Comparison of ENCODE assay signal across 15 mouse cellular contexts in genomic region chr11:101221306-101221986, GRCm38 (mm10). TPM values are rescaled to one million over a fixed set of nuclear protein-coding genes. Genes with fewer than 3 reads are reported as not detected.
DNase-seq lines count a peak whose midpoint lies in the region; ATAC-seq and TF ChIP-seq lines count a peak whose summit lies in the region.
"Had no signal": no experiment of that assay in that cellular context is flagged by ENCODE, and none has a peak within 500 bp of the region (broad histone marks: within the 10 kb centered on the region; RNA-seq: fewer than 3 reads in every experiment).

No protein-coding gene starts in this region.

- DNase-seq in heart, postnatal 0 days (ENCODE audit: low spot score), result peak; percentile 17
- DNase-seq in heart, embryonic 10.5 days (ENCODE audit: low spot score), result no peak
- DNase-seq in lung, postnatal 10 days, result no peak
- no peak for DNase-seq in gastrocnemius, adult 18-20 months (ENCODE audit: low spot score)
- no peak for DNase-seq in neural tube, embryonic 10.5 days (ENCODE audit: extremely low spot score, low spot score)
- DNase-seq: cerebellum, adult 11 months; heart, postnatal 10 days; right cerebral cortex, adult 18-20 months had no signal

- no peaks in the 10 kb centered on the region for H3K27me3 ChIP-seq in heart, postnatal 0 days (ENCODE audit: control insufficient read depth, insufficient read depth, low read length)
- H3K27me3 ChIP-seq in heart, embryonic 10.5 days (ENCODE audit: insufficient read depth, poor library complexity, severe bottlenecking), result no peaks in the 10 kb centered on the region
- H3K27me3 ChIP-seq in lung, embryonic 16.5 days (ENCODE audit: control insufficient read depth, insufficient read depth, low read depth, low read length), result no peaks in the 10 kb centered on the region
- no peaks in the 10 kb centered on the region for H3K27me3 ChIP-seq in stomach, embryonic 16.5 days (ENCODE audit: control insufficient read depth, insufficient read depth, low read length)
- H3K27me3 ChIP-seq: liver, embryonic 12.5 days; neural tube, embryonic 12.5 days had no signal

- 0 out of 2 replicates have a peak, but pooled peaks have one; percentile 20 for ATAC-seq in heart, postnatal 0 days (ENCODE audit: insufficient read depth, low read depth)
- ATAC-seq in lung, embryonic 16.5 days (ENCODE audit: low read depth), result no peak
- ATAC-seq in common myeloid progenitor, adult 5-6 weeks (replicated peaks; ENCODE audit: low read depth, poor library complexity, severe bottlenecking), result 0 out of 2 replicates have a peak, but pooled peaks have one; percentile 26
- ATAC-seq in stomach, embryonic 16.5 days (ENCODE audit: insufficient read depth, low FRiP score), result no peak
- ATAC-seq: forebrain, embryonic 14.5 days; liver, embryonic 12.5 days had no signal

- no peak for TF ChIP-seq EP300 in heart, postnatal 0 days (IDR thresholded peaks at IDR 0.05; ENCODE audit: low read depth)

- no peaks in the 10 kb centered on the region; the same call in 1 of the 2 replicates for H3K4me1 ChIP-seq in heart, postnatal 0 days (ENCODE audit: control insufficient read depth, insufficient read depth)
- H3K4me1 ChIP-seq in heart, embryonic 10.5 days, result peaks cover 13% of the 10 kb centered on the region
- H3K4me1 ChIP-seq in lung, embryonic 16.5 days (replicated peaks; ENCODE audit: control insufficient read depth, insufficient read depth, low read length), result peaks cover 15% of the 10 kb centered on the region
- peaks cover 11% of the 10 kb centered on the region for H3K4me1 ChIP-seq in stomach, embryonic 16.5 days (ENCODE audit: control insufficient read depth, insufficient read depth, low read length)

- 71% methylated on average over 8 of the region's 8 CpGs for WGBS in heart, postnatal 0 days
- 81% methylated on average over 8 of the region's 8 CpGs for WGBS in heart, embryonic 10.5 days
- 64% methylated on average over 8 of the region's 8 CpGs for WGBS in lung, embryonic 16.5 days
- 69% methylated on average over 8 of the region's 8 CpGs for WGBS in stomach, embryonic 16.5 days

- no peak overlapping the region for H3K4me3 ChIP-seq in heart, postnatal 0 days (ENCODE audit: low read depth, low read length)
- H3K4me3 ChIP-seq in heart, embryonic 10.5 days, result no peak overlapping the region
- no peak overlapping the region for H3K4me3 ChIP-seq in lung, embryonic 16.5 days (ENCODE audit: low read length)
- no peak overlapping the region for H3K4me3 ChIP-seq in stomach, embryonic 16.5 days (replicated peaks; ENCODE audit: low read length)
- H3K4me3 ChIP-seq: liver, embryonic 12.5 days; neural tube, embryonic 12.5 days had no signal

- H3K27ac ChIP-seq in heart, postnatal 0 days (ENCODE audit: low read depth), result peak overlapping the region; percentile 70
- no peak overlapping the region for H3K27ac ChIP-seq in heart, embryonic 10.5 days
- peak overlapping the region; percentile 29 for H3K27ac ChIP-seq in lung, embryonic 16.5 days (ENCODE audit: low read length)
- H3K27ac ChIP-seq in stomach, embryonic 16.5 days (ENCODE audit: low read length), result peak overlapping the region; percentile 50; the same call in 1 of the 2 replicates
- H3K27ac ChIP-seq: liver, embryonic 12.5 days; neural tube, embryonic 12.5 days had no signal

- peaks cover 19% of the 10 kb centered on the region for H3K36me3 ChIP-seq in heart, postnatal 0 days (replicated peaks; ENCODE audit: control insufficient read depth, insufficient read depth, low read length)
- H3K36me3 ChIP-seq in heart, embryonic 10.5 days, result no peaks in the 10 kb centered on the region
- peaks cover 8% of the 10 kb centered on the region; the same call in 1 of the 2 replicates for H3K36me3 ChIP-seq in lung, embryonic 16.5 days (ENCODE audit: control insufficient read depth, insufficient read depth, low read length)
- H3K36me3 ChIP-seq in stomach, embryonic 16.5 days (ENCODE audit: control insufficient read depth, insufficient read depth, low read length), result no peaks in the 10 kb centered on the region
- H3K36me3 ChIP-seq: neural tube, embryonic 12.5 days had no signal

- H3K4me2 ChIP-seq in heart, postnatal 0 days (ENCODE audit: low read depth, low read length), result no peak overlapping the region
- H3K4me2 ChIP-seq in lung, embryonic 16.5 days (ENCODE audit: low read depth, low read length), result no peak overlapping the region
- H3K4me2 ChIP-seq in stomach, embryonic 16.5 days (ENCODE audit: low read depth, low read length), result no peak overlapping the region
- H3K4me2 ChIP-seq: liver, embryonic 12.5 days; neural tube, embryonic 12.5 days had no signal

- no peak for TF ChIP-seq CTCF in heart, postnatal 0 days (IDR thresholded peaks at IDR 0.05; ENCODE audit: low read depth)

- no peak overlapping the region for H3K9ac ChIP-seq in heart, postnatal 0 days (replicated peaks; ENCODE audit: low read depth, low read length)
- H3K9ac ChIP-seq in lung, embryonic 16.5 days (ENCODE audit: low read length), result no peak overlapping the region
- no peak overlapping the region for H3K9ac ChIP-seq in stomach, embryonic 16.5 days (ENCODE audit: low read length)
- H3K9ac ChIP-seq: liver, embryonic 12.5 days; neural tube, embryonic 12.5 days had no signal

- H3K9me3 ChIP-seq in heart, postnatal 0 days (replicated peaks; ENCODE audit: control insufficient read depth, low read length), result no peaks in the 10 kb centered on the region
- no peaks in the 10 kb centered on the region for H3K9me3 ChIP-seq in heart, embryonic 10.5 days
- no peaks in the 10 kb centered on the region for H3K9me3 ChIP-seq in lung, embryonic 16.5 days (ENCODE audit: control insufficient read depth, low read length)
- H3K9me3 ChIP-seq in stomach, embryonic 16.5 days (replicated peaks; ENCODE audit: control insufficient read depth, low read length), result no peaks in the 10 kb centered on the region
- H3K9me3 ChIP-seq: liver, embryonic 12.5 days; neural tube, embryonic 12.5 days had no signal

RNA-seq across cellular contexts. Expression of gene Ezh1, which starts 4.8 kb away (rescaled TPM):
- 12.0 and 16.4 TPM in 2 replicates for total RNA-seq in heart, postnatal 0 days (2014; rRNA removed; ENCODE audit: low replicate concordance)
- 12.1 and 13.1 TPM in 2 replicates for polyA plus RNA-seq in heart, postnatal 0 days (2015; fragmentation: Nextera tagmentation; extraction: Ambion mirVana)
- 12.9 and 13.3 TPM in 2 replicates for polyA plus RNA-seq in heart, embryonic 10.5 days (2016; fragmentation: Nextera tagmentation; extraction: Ambion mirVana)
- 19.4 and 20.8 TPM in 2 replicates for polyA plus RNA-seq in lung, embryonic 16.5 days (2015; fragmentation: Nextera tagmentation; extraction: Ambion mirVana)
- total RNA-seq in common myeloid progenitor, adult 5-6 weeks (2017), result 15.3 and 22.8 TPM in 2 replicates
- polyA plus RNA-seq in stomach, embryonic 16.5 days (2015; fragmentation: Nextera tagmentation; extraction: Ambion mirVana), result 18.5 and 21.8 TPM in 2 replicates
- 10 to 100 TPM; 25.3 to 26.3 TPM for total RNA-seq in gastrocnemius, adult 18-20 months (2021)

RNA-seq across cellular contexts. Expression of gene Ramp2, which starts 24.4 kb away (rescaled TPM):
- 159 and 253 TPM in 2 replicates for total RNA-seq in heart, postnatal 0 days (2014; rRNA removed; ENCODE audit: low replicate concordance)
- polyA plus RNA-seq in heart, postnatal 0 days (2015; fragmentation: Nextera tagmentation; extraction: Ambion mirVana), result 181 and 182 TPM in 2 replicates
- polyA plus RNA-seq in heart, embryonic 10.5 days (2016; fragmentation: Nextera tagmentation; extraction: Ambion mirVana), result 166 and 202 TPM in 2 replicates
- polyA plus RNA-seq in lung, embryonic 16.5 days (2015; fragmentation: Nextera tagmentation; extraction: Ambion mirVana), result 312 and 337 TPM in 2 replicates
- total RNA-seq in common myeloid progenitor, adult 5-6 weeks (2017), result 0.58 TPM in 1 of 2 replicates, not detected in the other
- 95.8 and 106 TPM in 2 replicates for polyA plus RNA-seq in stomach, embryonic 16.5 days (2015; fragmentation: Nextera tagmentation; extraction: Ambion mirVana)
- 10 to 100 TPM; 30.1 to 31.0 TPM for total RNA-seq in gastrocnemius, adult 18-20 months (2021)
- total RNA-seq: megakaryocyte-erythroid progenitor cell, adult 5-6 weeks had no signal

RNA-seq across cellular contexts. Expression of gene Vps25, which starts 32.1 kb away (rescaled TPM):
- 99.2 and 116 TPM in 2 replicates for total RNA-seq in heart, postnatal 0 days (2014; rRNA removed; ENCODE audit: low replicate concordance)
- polyA plus RNA-seq in heart, postnatal 0 days (2015; fragmentation: Nextera tagmentation; extraction: Ambion mirVana), result 125 and 130 TPM in 2 replicates
- 130 and 137 TPM in 2 replicates for polyA plus RNA-seq in heart, embryonic 10.5 days (2016; fragmentation: Nextera tagmentation; extraction: Ambion mirVana)
- polyA plus RNA-seq in lung, embryonic 16.5 days (2015; fragmentation: Nextera tagmentation; extraction: Ambion mirVana), result 132 and 135 TPM in 2 replicates
- 51.5 and 61.9 TPM in 2 replicates for total RNA-seq in common myeloid progenitor, adult 5-6 weeks (2017)
- polyA plus RNA-seq in stomach, embryonic 16.5 days (2015; fragmentation: Nextera tagmentation; extraction: Ambion mirVana), result 133 and 141 TPM in 2 replicates
- 10 to 100 TPM; 46.1 to 46.8 TPM for total RNA-seq in gastrocnemius, adult 18-20 months (2021)

RNA-seq across cellular contexts. Expression of gene Wnk4, which starts 38.9 kb away (rescaled TPM):
- total RNA-seq in heart, postnatal 0 days (2014; rRNA removed; ENCODE audit: low replicate concordance), result 2.0 and 3.2 TPM in 2 replicates
- polyA plus RNA-seq in heart, postnatal 0 days (2015; fragmentation: Nextera tagmentation; extraction: Ambion mirVana), result 3.8 and 4.0 TPM in 2 replicates
- polyA plus RNA-seq in heart, embryonic 10.5 days (2016; fragmentation: Nextera tagmentation; extraction: Ambion mirVana), result 13.9 and 14.8 TPM in 2 replicates
- polyA plus RNA-seq in lung, embryonic 16.5 days (2015; fragmentation: Nextera tagmentation; extraction: Ambion mirVana), result 5.3 and 5.8 TPM in 2 replicates
- total RNA-seq in common myeloid progenitor, adult 5-6 weeks (2017), result not detected in 2 replicates
- polyA plus RNA-seq in stomach, embryonic 16.5 days (2015; fragmentation: Nextera tagmentation; extraction: Ambion mirVana), result 23.5 and 28.0 TPM in 2 replicates
- under 1 TPM; 0.23 to 0.26 TPM for total RNA-seq in gastrocnemius, adult 18-20 months (2021)

RNA-seq across cellular contexts. Expression of gene Ccr10, which starts 46.2 kb away (rescaled TPM):
- 0.19 TPM in 1 of 2 replicates, not detected in the other for total RNA-seq in heart, postnatal 0 days (2014; rRNA removed; ENCODE audit: low replicate concordance)
- 0.31 and 0.52 TPM in 2 replicates for polyA plus RNA-seq in heart, postnatal 0 days (2015; fragmentation: Nextera tagmentation; extraction: Ambion mirVana)
- 0.16 and 0.19 TPM in 2 replicates for polyA plus RNA-seq in heart, embryonic 10.5 days (2016; fragmentation: Nextera tagmentation; extraction: Ambion mirVana)
- polyA plus RNA-seq in lung, embryonic 16.5 days (2015; fragmentation: Nextera tagmentation; extraction: Ambion mirVana), result 0.23 and 0.35 TPM in 2 replicates
- not detected in 2 replicates for total RNA-seq in common myeloid progenitor, adult 5-6 weeks (2017)
- polyA plus RNA-seq in stomach, embryonic 16.5 days (2015; fragmentation: Nextera tagmentation; extraction: Ambion mirVana), result 0.26 and 0.43 TPM in 2 replicates
- not detected for total RNA-seq in gastrocnemius, adult 18-20 months (2021)
- total RNA-seq: megakaryocyte-erythroid progenitor cell, adult 5-6 weeks had no signal

Comparison
In these comparisons a context has a peak if more than half of its experiments do, and no peak if none do; other contexts are left out.
1. ATAC-seq: peak in heart, postnatal 0 days (single experiment) and common myeloid progenitor, adult 5-6 weeks (single experiment); none in lung, embryonic 16.5 days (single experiment) and stomach, embryonic 16.5 days (single experiment).